Mouse (Mus musculus) cerebellum, postnatal 36 days (tissue): ENCODE measurements around the gene Slc7a15.
"Not testable (repeated sequence)": the region's sequence is repeated elsewhere in the genome, so short reads cannot be mapped to it uniquely, and the experiment has no call there.

Experiments
- DNase-seq, 2 experiments: peaks; one replicate each; pipeline ENCODE4 v3.0.0; 2021 to 2022; ENCODE audit warnings: mixed read lengths in 2 of 2

Slc7a15 gene

DNA sequence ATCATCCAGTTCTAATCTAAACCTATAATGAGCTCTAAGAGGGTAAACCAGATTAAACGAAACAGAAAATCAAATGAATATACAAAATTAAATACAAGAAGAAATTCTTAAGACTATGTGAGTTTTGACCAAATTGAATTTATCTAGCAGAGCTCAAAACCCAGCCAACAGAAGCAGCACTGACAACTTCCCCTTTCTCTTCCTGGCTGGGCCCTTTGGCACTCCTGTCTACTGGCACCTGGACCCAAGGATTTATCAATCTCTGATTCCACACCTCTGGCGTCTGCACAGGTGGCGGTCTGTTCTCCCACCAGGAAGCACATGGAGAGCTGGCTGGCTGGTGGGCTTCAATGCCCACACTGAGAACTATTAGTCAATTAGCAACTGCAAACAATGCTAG, 39.0 kb downstream of the Slc7a15 start:
- DNase-seq = not testable (repeated sequence)

DNA sequence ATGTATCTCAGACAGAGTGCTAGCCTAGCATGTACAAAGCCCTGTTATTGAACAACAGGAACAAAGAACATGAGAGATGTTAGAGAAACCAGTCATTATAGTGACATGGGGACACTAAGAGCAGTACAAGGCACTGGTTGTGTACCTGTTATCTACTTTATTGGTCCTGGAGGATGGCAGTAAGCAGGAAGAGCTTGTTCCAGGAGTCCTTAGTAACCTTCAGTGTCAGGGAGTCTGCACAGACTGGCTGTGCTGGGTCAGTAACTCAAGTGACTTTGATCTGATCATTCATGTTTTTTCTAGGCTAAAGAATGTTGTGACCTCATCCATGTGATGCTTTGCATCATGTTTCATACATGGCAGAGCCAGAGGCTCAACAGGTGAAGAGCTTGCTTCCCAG, 42.7 kb downstream of the Slc7a15 start:
- DNase-seq = no peak

DNA sequence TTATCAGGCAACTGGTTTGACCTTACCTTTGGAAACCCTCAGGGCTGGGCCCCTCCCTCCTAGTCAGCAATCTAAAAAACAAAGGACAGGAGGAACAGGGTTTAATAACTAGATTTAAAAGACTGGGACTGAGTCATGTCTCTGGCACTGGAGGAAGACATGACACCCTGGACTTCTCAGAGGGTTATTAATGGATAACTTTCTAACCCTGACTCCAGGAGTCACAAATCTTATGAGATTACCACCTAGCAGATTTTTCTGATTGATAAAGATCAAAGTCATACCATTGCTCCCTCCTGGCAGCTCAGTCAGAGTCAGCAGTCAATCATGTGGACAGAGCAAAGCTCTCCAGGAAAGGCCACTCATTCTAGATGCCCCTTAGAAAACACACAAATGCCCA, 43.4 kb downstream of the Slc7a15 start:
- DNase-seq = no peak

DNA sequence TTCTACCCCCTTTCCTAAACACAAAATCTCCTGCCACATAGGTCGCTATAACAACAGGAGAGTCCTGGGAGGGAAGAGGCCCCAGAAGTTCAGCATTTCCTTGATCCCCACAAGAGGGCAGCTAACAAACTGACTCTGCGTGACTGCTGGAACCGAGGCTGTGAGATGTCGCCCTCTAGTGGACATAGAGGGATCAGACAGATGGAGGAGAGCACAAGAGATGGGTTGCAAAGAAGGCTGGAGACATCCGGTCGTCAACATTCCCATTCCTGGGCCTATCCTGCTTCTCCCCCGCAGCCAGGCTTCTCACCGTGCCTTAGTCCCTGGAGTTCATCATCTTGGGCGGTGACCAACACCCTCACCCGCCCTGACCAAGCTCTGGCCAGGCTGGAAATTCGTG, 51.5 kb downstream of the Slc7a15 start:
- DNase-seq = peak; percentile 34 to 45

DNA sequence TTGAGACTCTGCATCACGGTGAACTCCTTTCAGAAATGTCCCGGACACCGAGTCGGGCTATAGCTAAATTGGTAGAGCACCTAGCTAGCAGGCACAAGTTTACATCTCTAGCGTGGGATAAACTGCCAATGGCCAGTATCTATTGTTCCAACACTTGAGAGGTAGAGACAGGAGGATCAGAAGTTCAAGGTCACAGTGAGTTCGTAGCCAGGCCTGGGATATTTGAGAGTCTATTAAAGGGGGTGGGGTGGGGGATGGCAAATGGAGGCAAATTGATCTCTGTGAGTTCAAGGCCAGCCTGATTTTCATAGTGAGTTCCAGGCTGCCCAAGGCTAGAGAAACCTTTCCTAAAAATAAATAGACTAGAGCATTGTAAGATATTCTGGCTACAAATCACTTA, 52.1 kb downstream of the Slc7a15 start:
- no peak for DNase-seq

DNA sequence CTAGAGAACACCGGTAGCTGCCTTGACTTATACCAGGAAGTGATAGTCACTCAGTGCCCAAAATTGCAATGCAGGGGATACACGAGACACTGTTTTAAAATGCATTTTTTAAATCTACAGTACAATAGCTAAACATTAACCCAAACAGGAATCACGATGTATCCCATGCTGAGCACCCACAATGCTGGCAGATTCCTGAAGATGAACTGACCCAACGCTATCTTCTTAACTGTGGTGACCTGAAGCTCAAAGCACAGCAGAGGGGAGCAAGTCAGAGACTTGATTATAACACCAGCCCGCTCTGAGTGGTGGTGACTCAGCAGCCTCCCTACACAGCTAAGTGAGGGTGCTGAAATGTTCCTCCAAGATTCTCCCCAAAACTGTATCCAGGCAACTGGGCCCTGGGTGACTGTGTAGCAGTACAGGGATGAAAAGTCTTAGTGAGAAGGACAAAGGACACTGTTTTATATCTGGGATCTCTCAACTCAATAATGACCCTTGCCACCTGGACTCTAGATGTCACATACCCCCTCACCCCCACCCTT, 53.7 kb downstream of the Slc7a15 start:
- DNase-seq = no peak

DNA sequence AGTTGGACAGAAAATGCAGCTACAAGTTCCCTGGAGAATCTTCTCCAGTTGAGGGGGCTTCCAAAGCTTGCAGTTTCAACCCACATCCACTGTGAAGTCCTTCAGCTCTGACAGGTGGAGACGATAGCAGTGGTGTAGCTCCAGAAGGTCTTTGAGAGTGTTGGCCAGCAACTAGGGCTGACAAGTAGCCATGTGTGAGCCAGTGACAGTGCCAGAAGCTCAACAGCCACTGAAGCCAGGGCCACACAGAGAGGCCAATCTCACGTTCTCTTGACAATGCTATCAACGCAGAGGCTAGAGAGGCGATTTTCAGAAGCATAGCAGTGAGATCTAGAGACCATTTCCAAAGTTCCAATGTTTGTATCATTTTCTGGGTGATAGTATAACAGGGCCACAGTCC, 56.5 kb downstream of the Slc7a15 start:
- no peak for DNase-seq

DNA sequence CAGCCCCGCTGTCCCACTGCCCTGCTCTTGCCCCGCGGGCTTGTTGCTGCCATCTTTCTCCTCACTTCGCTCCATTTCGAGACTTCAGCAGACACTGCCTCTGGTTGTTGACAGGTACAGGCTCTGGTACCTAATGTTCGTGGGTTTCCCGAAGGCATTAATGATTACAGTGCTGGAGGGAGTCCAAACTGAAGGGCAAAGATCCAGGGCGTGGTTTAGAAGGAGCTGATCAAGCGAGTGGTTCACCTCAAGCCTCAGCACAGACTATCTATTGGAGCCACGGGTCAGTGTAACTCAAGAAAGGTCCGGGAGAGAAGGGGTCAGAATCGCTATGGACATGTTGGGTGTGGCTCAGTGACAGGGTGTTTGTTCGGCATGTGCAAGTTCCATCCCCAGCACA, 59.4 kb downstream of the Slc7a15 start:
- no peak for DNase-seq

DNA sequence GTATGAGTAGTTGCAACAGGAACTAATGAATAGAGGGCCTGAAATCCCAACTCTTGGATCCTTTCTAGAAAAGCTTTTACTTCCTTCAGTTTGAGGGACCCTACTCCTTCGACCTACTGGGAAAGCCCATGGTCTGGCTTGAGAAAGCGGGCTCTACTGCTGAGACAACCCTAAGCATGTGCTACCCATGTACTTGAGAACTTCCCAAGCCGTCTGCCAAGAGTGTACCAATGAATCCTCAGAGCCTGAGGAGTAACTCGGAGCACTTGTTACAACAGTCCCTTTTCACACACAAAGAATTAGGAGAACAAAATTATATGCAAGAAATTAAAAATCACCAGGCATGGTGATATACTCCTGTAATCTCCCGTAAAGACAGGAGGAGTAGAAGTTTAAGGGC, 61.6 kb downstream of the Slc7a15 start:
- no peak for DNase-seq

DNA sequence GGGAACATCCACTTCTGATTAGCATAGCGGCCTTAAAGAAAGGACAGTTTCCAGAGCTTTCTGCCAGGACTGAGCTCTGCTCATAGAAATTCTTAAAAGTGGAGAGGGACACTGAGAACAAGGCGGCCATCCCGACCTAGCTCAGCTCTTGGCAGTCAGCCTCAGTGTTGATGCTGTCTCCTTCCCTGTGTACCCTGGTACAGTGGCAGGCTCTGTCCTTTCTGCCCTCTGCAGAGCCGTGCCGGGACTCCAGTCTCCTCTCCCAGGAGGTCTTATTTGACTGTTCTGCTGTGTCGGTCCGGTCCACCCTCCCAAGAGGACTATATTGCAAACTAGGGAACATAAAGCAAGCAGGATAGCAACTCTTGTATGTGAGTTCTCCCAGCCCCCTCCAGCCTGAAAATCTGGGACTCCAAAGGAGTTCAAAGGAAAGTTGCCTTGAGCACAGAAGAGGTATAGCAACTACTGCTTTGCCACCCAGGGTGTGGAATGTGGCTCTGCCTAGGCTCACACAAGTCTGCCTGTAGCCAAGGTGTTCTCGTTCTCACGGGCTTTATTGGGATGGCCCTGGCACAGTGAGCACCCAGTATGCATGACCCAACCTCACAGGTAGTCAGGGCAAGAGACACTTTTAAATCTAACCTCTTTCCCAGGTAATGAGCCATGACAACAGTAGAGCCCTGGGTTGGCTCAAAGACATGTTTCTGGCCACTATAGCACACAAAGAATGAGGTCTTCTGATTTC, 62.5 kb downstream of the Slc7a15 start:
- DNase-seq = no peak

DNA sequence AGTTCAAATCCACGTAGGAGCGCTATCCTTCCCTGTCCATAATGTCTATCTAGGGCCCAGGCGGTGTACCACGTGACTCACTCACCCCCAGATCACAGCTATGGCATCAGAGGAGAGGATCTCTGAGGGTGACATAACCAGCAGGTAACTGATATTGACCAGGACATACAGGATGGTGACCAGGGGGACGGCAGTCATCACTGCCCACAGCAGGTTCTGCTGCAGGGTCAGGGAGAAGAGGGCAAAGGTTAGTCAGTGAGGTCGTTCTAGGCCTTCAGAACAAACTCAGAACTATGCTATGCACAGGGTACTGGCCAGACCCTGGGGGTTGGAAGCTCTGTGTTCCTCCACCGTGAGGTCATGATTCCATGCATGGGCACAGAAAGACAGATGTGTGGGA, 63.3 kb downstream of the Slc7a15 start:
- no peak for DNase-seq

DNA sequence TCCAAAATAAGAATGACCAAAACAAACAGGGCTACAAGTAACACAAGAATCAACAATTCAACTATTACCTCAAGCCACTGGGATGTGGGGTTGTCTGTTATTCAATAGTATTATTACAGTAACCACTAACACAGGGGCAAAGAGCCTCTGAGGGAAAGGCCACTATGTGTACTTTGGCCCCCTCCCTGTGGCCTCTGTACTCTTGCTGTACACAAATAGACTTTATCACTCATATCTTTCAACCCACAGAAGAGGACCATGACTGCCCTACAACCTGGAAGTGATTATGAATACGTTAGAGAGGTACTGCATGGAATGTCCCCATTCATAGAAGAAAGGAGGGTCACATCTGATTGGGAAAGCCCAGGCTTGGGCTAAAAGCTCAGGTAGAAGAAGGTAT, 64.0 kb downstream of the Slc7a15 start:
- DNase-seq = no peak

DNA sequence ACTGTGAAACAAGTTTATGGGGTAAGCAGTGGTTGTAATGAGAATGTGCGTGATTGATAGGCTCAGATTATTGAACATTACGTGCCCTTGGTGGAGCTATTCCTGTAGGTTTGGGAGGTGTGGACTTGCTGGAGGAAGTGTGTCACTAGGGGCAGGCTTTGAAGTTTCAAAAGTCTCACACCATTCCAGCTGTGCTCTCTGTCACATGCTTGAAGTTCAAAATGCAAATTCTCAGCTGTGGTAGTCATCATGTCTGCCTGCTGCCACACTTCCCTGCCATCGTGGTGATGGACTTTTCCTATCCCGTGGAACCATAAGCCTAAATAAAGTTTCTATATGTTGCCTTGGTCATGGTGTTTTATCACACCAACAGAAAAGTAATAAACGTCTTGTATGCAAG, 71.1 kb downstream of the Slc7a15 start:
- no peak for DNase-seq

DNA sequence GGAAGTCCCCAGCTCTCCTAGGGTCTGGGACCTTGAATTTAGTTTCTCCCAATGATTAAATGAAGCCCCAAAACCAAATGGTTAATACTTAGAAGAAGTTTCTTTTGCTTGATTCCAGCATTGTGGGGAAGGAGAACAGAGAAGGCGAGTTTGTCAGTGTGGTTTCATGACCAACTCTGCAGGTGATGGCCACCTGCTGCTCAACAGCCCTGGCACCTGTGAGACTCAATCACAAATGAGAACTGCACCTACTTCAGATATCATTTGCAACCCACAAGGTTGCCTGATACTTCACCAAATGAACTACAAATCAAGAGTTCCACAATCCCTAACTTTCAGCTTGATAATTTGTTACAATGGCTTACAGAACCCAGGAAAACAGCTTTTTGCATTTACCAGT, 71.7 kb downstream of the Slc7a15 start:
- DNase-seq = no peak

DNA sequence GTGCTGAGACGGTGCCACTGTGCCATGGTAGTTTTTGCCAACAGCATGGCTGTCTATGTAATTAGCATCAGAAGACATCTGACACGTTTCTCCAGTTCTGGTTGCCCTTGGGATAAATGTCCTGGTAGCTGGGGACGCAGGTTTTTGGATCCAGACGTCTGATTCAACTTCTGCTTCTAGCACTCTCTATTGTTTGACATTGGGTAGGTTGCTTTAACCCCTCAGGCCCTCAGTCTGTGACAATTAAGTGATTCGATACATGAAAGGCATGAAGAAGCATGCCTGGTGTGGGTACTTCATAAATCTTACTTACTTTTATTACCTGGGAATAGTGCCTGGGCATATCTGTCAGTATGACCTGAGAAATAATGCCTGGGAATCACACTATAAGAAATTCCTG, 74.8 kb downstream of the Slc7a15 start:
- no peak for DNase-seq

DNA sequence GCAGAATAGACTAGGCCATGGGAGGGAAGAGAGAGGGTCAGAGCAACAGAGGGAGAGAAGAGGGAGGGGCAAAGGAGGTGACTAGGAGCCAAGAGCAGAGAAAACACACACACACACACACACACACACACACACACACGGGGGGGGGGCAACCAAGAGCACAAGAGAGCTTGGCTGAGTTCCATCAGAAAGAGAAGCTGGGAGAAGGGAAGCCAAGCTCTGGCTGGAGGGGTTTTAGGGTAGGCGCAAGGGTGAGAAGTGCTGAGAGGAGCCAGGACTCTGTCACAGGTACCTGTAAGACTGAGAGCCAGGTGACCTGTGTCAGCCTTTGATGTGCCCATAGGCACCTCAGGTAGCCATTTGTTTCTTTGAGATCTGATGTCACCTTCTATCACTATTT, 76.2 kb downstream of the Slc7a15 start:
- no peak for DNase-seq

DNA sequence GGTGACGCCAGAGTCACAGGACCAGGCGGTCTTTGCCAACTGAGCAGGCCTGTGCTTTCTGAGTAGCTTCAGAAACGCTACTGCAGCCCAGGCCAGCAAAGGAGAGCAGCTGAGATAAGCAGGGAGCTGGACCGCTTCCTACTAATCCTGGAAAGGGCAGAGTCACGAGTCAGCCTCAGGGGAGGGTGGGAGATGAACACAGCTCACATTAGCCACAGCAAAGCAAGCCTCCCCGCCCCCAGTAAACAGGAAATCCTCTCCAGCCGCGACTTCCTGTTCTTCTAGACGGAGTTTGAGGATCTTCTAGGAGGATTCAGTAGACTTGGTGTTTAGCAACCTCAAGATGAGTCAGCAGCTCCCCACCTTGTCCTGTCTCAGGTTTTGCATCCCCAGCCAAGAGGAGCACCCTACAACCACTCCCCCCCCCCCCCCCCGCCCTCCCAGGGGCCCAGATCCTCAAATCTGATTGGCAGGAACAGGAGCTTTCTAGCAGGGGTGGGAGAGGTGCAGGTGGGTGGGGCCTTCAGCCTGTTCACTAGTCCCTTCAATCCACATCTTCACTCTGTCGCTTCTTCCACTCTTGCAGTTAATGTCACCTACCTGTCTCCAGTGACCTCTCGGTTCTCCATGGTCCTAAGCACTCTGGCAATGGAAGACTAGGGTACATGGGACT, 77.4 kb downstream of the Slc7a15 start:
- DNase-seq = peak; percentile 19 to 32

DNA sequence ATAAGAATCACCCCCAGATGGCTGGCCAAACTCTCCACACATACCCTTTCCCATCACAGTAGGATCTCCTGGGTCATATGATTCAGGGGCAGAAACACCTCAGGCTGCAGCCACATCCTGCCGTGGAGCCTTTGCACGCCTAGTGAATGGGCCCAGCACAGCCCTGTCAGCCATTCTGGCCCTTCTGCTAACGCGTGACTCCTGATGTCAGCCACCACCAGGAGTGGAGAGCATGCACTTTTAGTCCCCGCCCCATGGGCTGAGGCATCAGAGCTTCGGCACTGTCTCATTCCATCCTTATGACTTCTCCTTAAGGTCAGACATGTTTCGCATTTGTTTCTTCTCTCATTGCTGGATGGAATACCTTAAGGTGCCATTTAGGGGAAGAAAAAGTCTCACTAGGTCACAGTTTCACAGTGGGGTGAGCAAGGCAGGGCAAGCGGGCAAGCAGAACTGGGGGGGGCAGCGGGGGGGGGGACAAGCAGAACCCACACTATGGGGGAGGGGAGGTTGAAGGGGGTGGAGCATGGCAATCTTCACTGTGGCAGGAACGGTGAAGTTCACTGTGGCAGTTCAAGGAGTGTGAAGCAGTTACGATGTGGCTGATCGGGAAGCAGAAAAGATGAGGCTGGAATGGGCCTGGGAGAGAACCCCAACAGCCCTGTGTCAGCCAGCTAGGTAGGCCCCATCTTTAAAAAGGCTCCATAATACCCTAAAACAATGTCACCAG, 79.3 kb downstream of the Slc7a15 start:
- no peak for DNase-seq

DNA sequence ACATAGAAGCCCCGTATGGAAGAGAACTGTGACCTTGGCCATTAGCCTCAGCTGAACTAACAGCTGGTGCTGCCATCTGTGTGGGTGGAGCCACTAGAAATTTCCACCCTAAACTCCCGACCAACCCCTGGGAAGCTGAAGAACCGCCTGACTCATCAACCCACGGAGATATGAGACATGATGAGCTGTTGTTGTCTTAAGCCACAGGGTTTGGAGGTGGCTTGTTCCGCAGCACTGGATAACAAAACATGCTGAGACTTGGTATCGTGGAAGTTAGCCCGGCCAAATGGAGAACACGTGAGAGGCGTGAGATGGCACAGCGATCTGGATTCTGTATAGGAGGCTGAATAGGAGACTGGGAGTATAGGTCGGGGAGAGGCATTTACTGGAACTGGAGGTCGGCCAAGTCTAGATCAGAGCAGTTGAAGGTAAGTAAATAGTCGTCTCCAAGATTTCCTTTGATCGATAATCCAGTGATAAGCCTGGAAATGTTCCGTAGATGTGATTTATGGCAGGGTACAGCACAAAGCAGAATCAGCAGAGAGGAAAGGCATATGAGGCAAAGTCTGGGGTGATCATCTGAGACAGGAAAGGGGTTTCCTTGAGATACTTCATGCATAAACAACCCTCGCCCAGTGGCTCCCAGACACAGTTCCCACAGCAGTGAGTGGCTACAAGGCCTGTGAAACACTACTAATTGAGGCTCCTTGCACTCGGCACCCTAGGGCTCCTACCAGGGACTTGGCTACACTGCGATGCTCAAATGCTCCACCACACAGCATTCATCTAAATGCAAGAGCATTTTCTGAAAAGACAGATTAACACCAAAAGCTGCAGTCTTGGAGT, 87.6 kb downstream of the Slc7a15 start:
- no peak for DNase-seq

DNA sequence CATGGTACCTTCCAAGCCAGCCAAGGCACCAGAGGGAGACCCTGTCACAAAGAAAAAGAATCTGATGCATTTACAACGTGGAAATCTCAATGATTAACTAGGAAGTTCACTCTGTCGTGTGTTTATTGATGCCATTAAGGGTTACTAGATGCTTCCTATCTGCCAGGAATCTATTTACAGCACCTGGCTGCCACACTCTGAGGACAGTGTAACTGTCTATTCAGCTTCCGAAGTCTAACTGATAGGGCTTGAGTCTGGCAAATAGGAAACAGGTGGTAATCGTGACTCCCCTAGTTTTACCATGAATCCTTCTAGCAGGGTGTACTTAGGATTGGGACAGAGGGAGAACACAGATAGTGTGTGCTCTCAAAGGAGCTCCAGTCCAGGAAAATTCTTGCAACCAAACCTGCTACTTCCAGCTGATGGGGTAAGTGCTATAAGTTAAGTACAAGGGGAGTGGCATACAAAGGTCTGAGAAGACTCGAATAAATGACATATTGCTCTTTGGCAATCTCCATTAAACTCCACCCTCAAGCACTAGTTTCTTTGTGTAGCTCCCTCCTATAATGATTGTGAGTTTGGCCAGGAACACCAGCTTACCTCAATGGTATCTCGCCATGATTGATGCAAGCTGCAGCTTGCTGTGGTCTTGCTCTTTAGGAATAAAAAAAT, 88.4 kb downstream of the Slc7a15 start:
- DNase-seq = no peak

DNA sequence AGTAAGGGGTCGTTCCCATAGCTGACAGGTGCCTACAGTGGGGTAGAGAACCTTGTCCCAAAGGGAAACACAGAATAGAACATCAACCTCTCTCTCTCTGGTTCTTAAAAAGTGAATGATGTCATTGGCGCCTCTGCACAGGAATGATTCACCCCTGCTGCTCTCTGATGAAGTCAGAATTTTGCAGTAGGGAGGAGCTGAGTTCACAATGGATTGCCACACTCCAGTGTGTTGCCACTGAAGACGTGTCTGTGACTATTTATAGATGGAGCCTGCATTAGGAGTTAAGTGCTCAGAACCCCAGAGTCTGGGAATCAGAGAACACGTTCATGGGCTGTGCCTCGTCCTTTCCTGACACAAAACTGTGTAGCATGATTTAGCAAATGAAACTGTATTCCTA, 89.2 kb downstream of the Slc7a15 start:
- DNase-seq = no peak
